Mouse (Mus musculus): ENCODE data around the gene Nckap5l.

- TF ChIP-seq CHD2 (IDR thresholded peaks at IDR 0.05; ENCODE audit: low read depth, low read length) (no peak), ZNF384 (IDR thresholded peaks at IDR 0.05; ENCODE audit: low read depth, low read length) (no peak)
Measured at GRCm38 (mm10) chr15:99449131-99449750, 8.3 kb downstream of the Nckap5l start.

Measured in ES-E14 (cell line).